8 mouse cellular contexts compared by ENCODE assay signal in the genomic region with DNA sequence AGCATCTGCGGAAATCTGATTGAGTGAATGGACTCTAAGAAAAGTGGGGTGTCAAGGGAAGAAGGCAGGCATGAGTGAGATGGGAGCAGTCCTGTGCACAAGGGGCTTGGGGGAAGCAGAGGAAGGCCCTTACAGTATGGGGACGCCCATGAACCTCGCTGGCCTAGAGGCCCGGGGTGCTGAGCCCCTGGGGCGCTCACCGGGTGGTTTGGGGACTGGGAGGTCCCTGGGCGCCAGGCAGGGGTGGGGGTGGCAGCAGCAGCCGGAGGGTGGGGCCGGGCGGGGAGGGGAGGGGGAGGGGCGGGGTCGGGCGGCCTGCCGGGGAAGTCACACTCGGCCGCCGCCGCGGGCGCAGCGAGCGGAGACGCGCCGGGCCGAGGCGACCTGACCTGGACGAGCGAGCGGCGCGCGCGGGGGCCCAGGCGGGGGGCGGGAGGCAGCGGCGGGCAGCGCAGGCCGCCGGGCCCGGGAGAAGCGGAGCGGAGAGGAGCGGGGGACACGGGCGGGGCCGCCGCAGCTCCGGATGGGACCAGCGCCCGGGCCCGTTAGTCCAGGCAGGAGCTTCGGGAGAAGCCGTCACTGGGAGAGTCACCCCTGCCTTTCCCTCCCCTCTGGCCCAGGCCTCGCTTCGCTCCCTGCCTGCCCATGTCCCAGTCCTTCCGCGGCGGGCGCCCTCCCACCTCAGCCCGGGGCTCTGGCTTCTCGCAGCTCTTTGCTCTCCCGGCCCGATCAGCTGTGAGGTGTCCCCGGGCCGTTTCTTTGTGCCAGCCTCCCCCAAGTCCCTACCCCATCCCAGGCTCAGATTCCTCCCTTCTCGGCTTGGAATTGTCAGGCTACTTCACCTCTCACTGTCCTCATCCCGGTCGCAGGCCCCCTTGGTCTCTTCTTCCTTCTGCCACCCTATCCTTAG. TPM values are rescaled to one million over a fixed set of nuclear protein-coding genes. Genes with fewer than 3 reads are reported as not detected.
DNase-seq lines count a peak whose midpoint lies in the region; ATAC-seq and TF ChIP-seq lines count a peak whose summit lies in the region.

Npr2 (plus strand) TSS at position 890 of the 910 bp plus-strand sequence.

- no peak for TF ChIP-seq POLR2A in spleen, adult 2 months (IDR thresholded peaks at IDR 0.05; ENCODE audit: low read depth, low read length)

- TF ChIP-seq CTCF in spleen, adult 2 months (IDR thresholded peaks at IDR 0.05; ENCODE audit: extremely low read depth, insufficient read depth, insufficient read length, insufficient replicate concordance), result no peak

- H3K4me1 ChIP-seq in spleen, adult 2 months (ENCODE audit: control insufficient read depth, insufficient read depth, insufficient read length), result no peaks in the 10 kb centered on the region; the same call in 1 of the 2 replicates
- peaks cover 40% of the 10 kb centered on the region for H3K4me1 ChIP-seq in hindbrain, embryonic 14.5 days (replicated peaks; ENCODE audit: control insufficient read depth, insufficient read depth, low read length)
- H3K4me1 ChIP-seq in limb, embryonic 11.5 days (ENCODE audit: control insufficient read depth, insufficient read depth, low read length), result peaks cover 12% of the 10 kb centered on the region
- H3K4me1 ChIP-seq in midbrain, embryonic 14.5 days (ENCODE audit: control insufficient read depth, insufficient read depth, low read length), result peaks cover 28% of the 10 kb centered on the region

- H3K36me3 ChIP-seq in spleen, adult 2 months (ENCODE audit: control insufficient read depth, insufficient read depth, low read length), result no peaks in the 10 kb centered on the region
- H3K36me3 ChIP-seq in hindbrain, embryonic 14.5 days (replicated peaks; ENCODE audit: control insufficient read depth, insufficient read depth), result no peaks in the 10 kb centered on the region
- H3K36me3 ChIP-seq in limb, embryonic 11.5 days (ENCODE audit: control insufficient read depth, insufficient read depth, low read length), result no peaks in the 10 kb centered on the region
- no peaks in the 10 kb centered on the region for H3K36me3 ChIP-seq in midbrain, embryonic 14.5 days (ENCODE audit: control insufficient read depth, insufficient read depth, low read length)

- H3K27ac ChIP-seq in spleen, adult 2 months (ENCODE audit: insufficient read depth, low read length), result no peak within 1 kb of the TSS
- peak within 1 kb of the TSS; percentile 90 for H3K27ac ChIP-seq in hindbrain, embryonic 14.5 days
- no peak within 1 kb of the TSS for H3K27ac ChIP-seq in limb, embryonic 11.5 days (replicated peaks; ENCODE audit: low read depth, low read length)
- peak within 1 kb of the TSS; percentile 88 for H3K27ac ChIP-seq in midbrain, embryonic 14.5 days (replicated peaks; ENCODE audit: low read depth, low read length)

- 7% methylated on average over 41 of the region's 70 CpGs for WGBS in spleen, adult 2 months
- 1% methylated on average over 23 of the region's 70 CpGs for WGBS in hindbrain, embryonic 14.5 days
- WGBS in limb, embryonic 11.5 days, result under 1% methylated on average over 37 of the region's 70 CpGs
- under 1% methylated on average over 60 of the region's 70 CpGs for WGBS in midbrain, embryonic 14.5 days

- peaks cover 7% of the 10 kb centered on the region for H3K27me3 ChIP-seq in spleen, adult 2 months (ENCODE audit: control insufficient read depth, insufficient read depth, low read length)
- no peaks in the 10 kb centered on the region for H3K27me3 ChIP-seq in hindbrain, embryonic 14.5 days (ENCODE audit: control insufficient read depth, insufficient read depth, low read length)
- peaks cover 5% of the 10 kb centered on the region; the same call in 1 of the 2 replicates for H3K27me3 ChIP-seq in limb, embryonic 11.5 days (ENCODE audit: control insufficient read depth, insufficient read depth, low read length)
- no peaks in the 10 kb centered on the region for H3K27me3 ChIP-seq in midbrain, embryonic 14.5 days (ENCODE audit: control insufficient read depth, insufficient read depth, low read length)

- DNase-seq in spleen, adult 2 months (ENCODE audit: low read depth in 1 of 2, low spot score in 2 of 2), result no peak
- no peak for DNase-seq in spleen, adult 18-20 months
- DNase-seq in cerebellum, adult 9-10 months, result peak; percentile 52
- peak in 1 of 2 experiments; percentile 45 for DNase-seq in gastrocnemius, adult 8-10 months (ENCODE audit: low spot score in 2 of 2)
- peak; percentile 51 for DNase-seq in hindbrain, embryonic 14.5 days (ENCODE audit: low spot score)
- peak; percentile 68 for DNase-seq in limb, embryonic 11.5 days (ENCODE audit: low spot score)
- DNase-seq in midbrain, embryonic 14.5 days, result peak; percentile 74
- DNase-seq in testis, postnatal 14 days (ENCODE audit: low spot score), result peak; percentile 40

- peak within 1 kb of the TSS; percentile 33; the same call in 1 of the 2 replicates for H3K4me3 ChIP-seq in spleen, adult 2 months (ENCODE audit: extremely low read depth, insufficient read depth, insufficient read length)
- H3K4me3 ChIP-seq in hindbrain, embryonic 14.5 days (replicated peaks; ENCODE audit: low read length), result peak within 1 kb of the TSS; percentile 69
- peak within 1 kb of the TSS; percentile 53 for H3K4me3 ChIP-seq in limb, embryonic 11.5 days (ENCODE audit: low read depth, low read length)
- peak within 1 kb of the TSS; percentile 56 for H3K4me3 ChIP-seq in midbrain, embryonic 14.5 days (replicated peaks; ENCODE audit: low read depth, low read length)

- ATAC-seq in hindbrain, embryonic 14.5 days (ENCODE audit: low FRiP score), result peak; percentile 44
- 0 out of 2 replicates have a peak, but pooled peaks have one; percentile 40 for ATAC-seq in limb, embryonic 11.5 days (ENCODE audit: insufficient number of reproducible peaks, low FRiP score, low TSS enrichment, low read depth)
- ATAC-seq in midbrain, embryonic 14.5 days (ENCODE audit: low FRiP score, low TSS enrichment), result peak; percentile 46

- peak within 1 kb of the TSS; percentile 94 for H3K9ac ChIP-seq in hindbrain, embryonic 14.5 days
- peak within 1 kb of the TSS; percentile 89 for H3K9ac ChIP-seq in limb, embryonic 11.5 days (ENCODE audit: low read length)
- H3K9ac ChIP-seq in midbrain, embryonic 14.5 days (replicated peaks; ENCODE audit: low read length), result peak within 1 kb of the TSS; percentile 95

- H3K9me3 ChIP-seq in hindbrain, embryonic 14.5 days (ENCODE audit: control insufficient read depth, low read length), result no peaks in the 10 kb centered on the region
- no peaks in the 10 kb centered on the region for H3K9me3 ChIP-seq in limb, embryonic 11.5 days (ENCODE audit: control insufficient read depth, low read length)
- no peaks in the 10 kb centered on the region for H3K9me3 ChIP-seq in midbrain, embryonic 14.5 days (ENCODE audit: control insufficient read depth, low read length)

- peak within 1 kb of the TSS; percentile 97 for H3K4me2 ChIP-seq in hindbrain, embryonic 14.5 days (replicated peaks)
- H3K4me2 ChIP-seq in limb, embryonic 11.5 days (ENCODE audit: low read depth, severe bottlenecking), result peak within 1 kb of the TSS; percentile 90
- H3K4me2 ChIP-seq in midbrain, embryonic 14.5 days (ENCODE audit: low read length), result peak within 1 kb of the TSS; percentile 88

RNA-seq across cellular contexts. Expression of gene Npr2, which starts in this region (rescaled TPM):
- polyA plus RNA-seq in spleen, adult 2 months (2012; rRNA removed), result 10.2 and 13.6 TPM in 2 replicates
- 10 to 100 TPM; 31.1 to 40.6 (median 32.6) TPM for total RNA-seq in gastrocnemius, adult 8-10 months (2022)
- polyA plus RNA-seq in hindbrain, embryonic 14.5 days (2014; fragmentation: Nextera tagmentation; extraction: Ambion mirVana), result 13.3 and 14.2 TPM in 2 replicates
- 7.9 and 8.1 TPM in 2 replicates for polyA plus RNA-seq in limb, embryonic 11.5 days (2014; fragmentation: Nextera tagmentation; extraction: Ambion mirVana)
- 15.1 and 16.2 TPM in 2 replicates for polyA plus RNA-seq in midbrain, embryonic 14.5 days (2014; fragmentation: Nextera tagmentation; extraction: Ambion mirVana)

Comparison
In these comparisons a context has a peak if more than half of its experiments do, and no peak if none do; other contexts are left out.
1. DNase-seq: peak in cerebellum, adult 9-10 months (single experiment), hindbrain, embryonic 14.5 days (single experiment), limb, embryonic 11.5 days (single experiment), midbrain, embryonic 14.5 days (single experiment) and testis, postnatal 14 days (single experiment); none in spleen, adult 2 months (0 of 2) and spleen, adult 18-20 months (0 of 2).
2. H3K27ac ChIP-seq: peak in hindbrain, embryonic 14.5 days (single experiment) and midbrain, embryonic 14.5 days (single experiment); none in spleen, adult 2 months (single experiment) and limb, embryonic 11.5 days (single experiment).
3. Peak in every context shown above with its lines, with median percentiles within 50 percentile points of each other: H3K4me3 ChIP-seq, ATAC-seq, H3K4me2 ChIP-seq and H3K9ac ChIP-seq.